Mouse (Mus musculus) left cerebral cortex, postnatal 4 days (tissue): ENCODE data around the gene Arhgef1. TPM values are rescaled to one million over a fixed set of nuclear protein-coding genes. Genes with fewer than 3 reads are reported as not detected.

Experiments
- DNase-seq: peaks from one replicate; pipeline ENCODE4 v3.0.0-alpha.2; 2022
- intact Hi-C: fragments of 180-260 bp; cut with DNase I; formaldehyde crosslinking; loops from one replicate; pipeline ENCODE4 v1.15.1; 2025
- total RNA-seq, 2 experiments: library from RNA; stranded (reverse); gene quantifications; 2 replicates each; pipeline ENCODE4 v1.2.3; 2021

Gene Arhgef1
- total RNA-seq, result 100 to 1,000 TPM; 143 to 147 TPM

- peak; percentile 35 for DNase-seq
- intact Hi-C loops, result no loop called here
Observed at GRCm38 (mm10) chr7:24902630-24903443, at the start of gene Arhgef1. Gene Arhgef1, plus strand, starts transcription at chr7:24902912.

DNA sequence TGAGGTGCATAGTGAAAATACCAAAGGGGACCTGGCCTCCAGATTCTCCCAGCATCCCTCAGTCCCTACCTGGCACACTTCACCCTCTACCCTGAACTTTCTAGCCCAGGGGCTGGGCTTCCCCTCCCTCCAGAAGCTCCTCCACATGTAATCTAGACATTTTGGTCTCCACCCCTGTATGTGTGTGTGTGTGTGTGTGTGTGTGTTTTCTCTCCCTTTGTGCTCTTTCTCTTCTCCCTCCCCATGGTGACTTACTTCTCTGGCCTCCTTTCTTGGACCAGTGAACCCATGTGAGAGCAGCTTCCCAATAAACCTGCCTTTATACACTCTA lies 49.5 kb upstream of the Arhgef1 start:
- DNase-seq, result no peak
- intact Hi-C loops, result no loop called here

GRCm38 (mm10) chr7:24853695-24854094 lies 49.0 kb upstream of the Arhgef1 start:
- intact Hi-C loops, result no loop called here
- DNase-seq, result no peak

DNA sequence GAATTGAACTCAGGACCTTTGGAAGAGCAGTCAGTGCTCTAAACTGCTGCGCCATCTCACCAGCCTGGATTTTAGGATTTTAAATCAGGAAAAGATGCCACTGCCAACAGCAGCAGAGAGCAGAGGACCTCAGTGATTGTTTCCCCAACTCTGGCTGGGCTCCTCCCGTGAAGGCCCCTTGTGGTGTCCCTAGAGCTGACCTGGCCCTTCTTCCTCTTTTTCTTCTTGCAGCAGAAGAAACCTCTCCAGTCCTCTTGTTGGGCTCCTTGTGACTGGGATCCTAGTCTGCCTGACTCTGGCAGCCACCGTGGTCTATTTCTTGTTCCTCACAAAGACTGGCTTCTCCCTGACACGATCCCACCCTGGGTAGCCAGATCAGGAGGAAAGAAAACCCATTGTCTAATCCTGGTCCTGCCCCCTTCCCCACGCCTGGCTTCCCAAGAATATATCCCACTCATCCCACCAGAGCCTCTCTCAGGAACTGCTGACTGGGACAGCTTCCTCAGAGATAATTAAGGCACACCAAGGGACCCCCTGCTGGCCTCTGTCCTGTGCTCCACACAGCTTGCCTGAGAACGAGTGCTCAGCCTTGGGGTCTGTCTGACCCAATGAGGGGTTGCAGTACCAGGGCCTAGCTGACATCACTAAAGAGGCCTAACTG lies 46.1 kb upstream of the Arhgef1 start:
- DNase-seq, result no peak
- intact Hi-C loops, result no loop called here

DNA sequence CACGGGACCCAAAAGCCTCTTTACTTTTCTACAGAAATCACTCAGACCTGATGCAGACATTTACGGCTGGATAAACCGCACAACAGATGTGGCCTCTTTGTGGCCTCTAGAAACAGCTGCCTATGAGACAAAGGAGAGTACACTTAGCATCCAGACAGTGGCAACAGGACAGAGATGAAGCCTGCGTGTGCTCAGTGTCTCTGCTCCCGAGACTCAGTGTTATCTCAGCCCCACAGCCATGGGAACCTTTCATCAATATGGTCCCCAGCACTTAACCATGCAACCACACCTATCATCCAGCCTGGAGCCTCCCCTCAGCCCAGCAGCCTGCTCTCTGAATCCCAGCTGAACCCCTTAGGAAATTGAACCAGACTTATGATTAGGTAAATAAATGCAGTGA lies 43.5 kb upstream of the Arhgef1 start:
- DNase-seq, result no peak
- intact Hi-C loops, result no loop called here

DNA sequence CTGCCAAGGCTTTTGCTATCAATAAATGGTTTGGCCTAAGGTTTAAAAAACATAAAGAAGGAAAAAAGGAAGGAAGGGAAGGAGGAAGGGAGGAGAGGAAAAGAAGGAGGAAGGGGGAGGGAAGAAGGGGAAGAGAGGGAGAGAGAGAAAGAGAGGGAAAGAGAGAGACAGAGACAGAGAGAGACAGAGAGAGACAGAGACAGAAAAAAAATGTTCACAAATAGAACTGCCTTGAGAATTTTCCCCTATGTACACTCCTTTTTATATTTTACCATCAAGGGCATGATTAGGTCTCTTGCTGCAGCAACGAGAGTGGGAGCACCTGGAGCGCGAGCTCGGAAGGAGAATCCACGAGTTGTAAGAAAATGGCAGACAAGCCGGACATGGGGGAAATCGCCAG lies 40.8 kb upstream of the Arhgef1 start, which contains the start of gene Gm9844:
TSS of gene Gm9844 (plus strand) at position 301 of the 400 bp plus-strand sequence.
- intact Hi-C loops, result no loop called here
- no peak for DNase-seq

DNA sequence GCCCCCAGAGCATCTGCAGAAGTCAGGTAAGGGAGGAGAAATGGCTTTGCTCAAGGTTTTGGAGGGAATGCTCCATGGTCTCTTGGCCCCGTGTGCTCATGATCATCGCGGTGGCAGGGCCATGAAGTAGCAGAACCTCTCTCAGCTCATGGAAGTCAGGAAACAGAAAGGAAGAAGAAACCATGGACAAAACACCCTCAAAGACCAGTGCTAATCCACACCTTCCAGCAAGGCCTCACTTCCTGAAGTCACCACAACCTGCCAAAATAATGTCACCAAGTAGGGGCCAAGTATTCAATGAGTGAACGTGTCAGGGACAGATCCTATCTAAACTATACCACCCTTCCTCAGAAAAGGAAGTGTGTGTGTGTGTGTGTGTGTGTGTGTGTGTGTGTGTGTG lies 39.9 kb upstream of the Arhgef1 start:
- intact Hi-C loops, result no loop called here
- DNase-seq, result no peak

DNA sequence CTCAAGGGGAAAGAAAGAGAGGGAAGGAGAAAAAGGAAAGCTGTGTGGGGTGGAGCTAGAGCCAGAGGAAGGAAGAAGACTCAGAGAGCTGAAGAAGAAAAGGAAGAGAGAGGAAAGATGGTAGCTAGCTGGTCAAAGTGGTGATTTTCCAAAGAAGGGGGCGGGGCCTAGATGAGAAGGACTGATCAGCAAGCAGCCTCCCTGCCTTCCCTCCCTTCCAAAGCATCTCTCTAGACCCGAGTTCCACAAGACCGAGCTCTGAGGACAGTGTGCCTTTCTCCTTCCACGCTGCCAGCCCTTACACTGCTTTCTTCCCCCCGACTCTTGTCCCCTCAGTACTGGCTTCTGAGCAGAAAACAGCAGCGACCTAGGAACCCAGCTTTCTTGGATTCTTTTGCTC lies 38.6 kb upstream of the Arhgef1 start:
- DNase-seq, result no peak
- intact Hi-C loops, result no loop called here

GRCm38 (mm10) chr7:24869080-24869479 lies 33.6 kb upstream of the Arhgef1 start:
- intact Hi-C loops, result no loop called here
- no peak for DNase-seq

DNA sequence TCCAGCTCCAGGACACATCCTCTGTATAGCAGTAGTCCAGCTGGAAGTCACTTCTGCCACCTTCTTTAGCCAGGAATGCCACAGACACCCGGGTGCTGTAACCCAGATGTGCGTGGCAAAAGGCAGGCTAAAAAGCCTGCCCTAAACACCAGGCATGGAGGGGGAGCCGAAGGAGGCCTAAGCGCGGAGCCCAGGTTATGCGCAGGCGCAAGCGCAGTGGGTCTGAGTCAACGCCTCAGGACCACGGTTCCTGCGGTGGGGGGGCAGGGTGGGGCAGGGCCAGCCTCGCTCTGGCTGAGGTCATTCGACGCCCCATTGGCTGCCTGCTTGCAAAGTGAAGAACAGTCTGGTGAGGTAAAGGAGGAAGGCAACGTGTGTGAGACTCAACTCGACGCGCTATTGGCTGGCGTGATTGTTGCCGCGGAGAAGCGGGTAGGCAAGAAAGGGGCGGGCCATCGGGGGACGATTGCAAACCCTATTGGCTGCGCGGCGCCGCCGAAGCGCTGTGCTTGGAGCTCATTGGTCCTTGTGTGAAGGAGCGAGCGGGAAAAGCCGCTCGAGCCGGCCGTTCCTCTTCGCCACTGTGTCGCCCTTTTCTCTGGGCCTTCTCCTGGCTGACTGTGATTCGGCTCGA lies 33.1 kb upstream of the Arhgef1 start, which contains the start of the genes Lypd4 and Dmrtc2:
TSS of gene Lypd4 (minus strand) at position 410 of the 634 bp plus-strand sequence.
TSS of gene Dmrtc2 (plus strand) at position 526 of the 634 bp plus-strand sequence.
- intact Hi-C loops, result no loop called here
- DNase-seq, result no peak

DNA sequence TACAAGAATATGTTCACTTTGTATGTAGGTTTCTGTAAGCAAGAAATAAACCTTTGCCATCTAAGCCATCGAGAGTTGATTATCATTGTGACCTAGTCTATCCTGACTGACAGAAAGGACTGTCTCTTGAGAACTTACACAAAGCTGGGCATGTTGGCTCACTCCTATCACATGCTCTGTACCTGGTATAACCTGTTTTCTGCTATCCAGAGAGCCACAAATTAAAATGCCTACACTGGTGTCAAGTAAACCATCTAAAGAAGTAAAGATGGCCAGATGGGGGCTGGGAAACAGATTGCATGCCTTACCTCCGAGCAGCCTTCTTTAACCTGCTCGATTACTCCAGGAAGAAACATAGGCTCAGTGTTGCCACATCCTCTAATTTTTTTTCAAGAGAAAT lies 25.1 kb upstream of the Arhgef1 start:
- intact Hi-C loops, result no loop called here

GRCm38 (mm10) chr7:24879620-24880019 lies 23.1 kb upstream of the Arhgef1 start:
- no peak for DNase-seq
- intact Hi-C loops, result no loop called here

More for the DNA sequence above, 25.1 kb upstream of the Arhgef1 start:
- DNase-seq, result no peak

- intact Hi-C loops, result no loop called here
- no peak for DNase-seq
Observed at GRCm38 (mm10) chr7:24882416-24883199, 20.1 kb upstream of the Arhgef1 start.

DNA sequence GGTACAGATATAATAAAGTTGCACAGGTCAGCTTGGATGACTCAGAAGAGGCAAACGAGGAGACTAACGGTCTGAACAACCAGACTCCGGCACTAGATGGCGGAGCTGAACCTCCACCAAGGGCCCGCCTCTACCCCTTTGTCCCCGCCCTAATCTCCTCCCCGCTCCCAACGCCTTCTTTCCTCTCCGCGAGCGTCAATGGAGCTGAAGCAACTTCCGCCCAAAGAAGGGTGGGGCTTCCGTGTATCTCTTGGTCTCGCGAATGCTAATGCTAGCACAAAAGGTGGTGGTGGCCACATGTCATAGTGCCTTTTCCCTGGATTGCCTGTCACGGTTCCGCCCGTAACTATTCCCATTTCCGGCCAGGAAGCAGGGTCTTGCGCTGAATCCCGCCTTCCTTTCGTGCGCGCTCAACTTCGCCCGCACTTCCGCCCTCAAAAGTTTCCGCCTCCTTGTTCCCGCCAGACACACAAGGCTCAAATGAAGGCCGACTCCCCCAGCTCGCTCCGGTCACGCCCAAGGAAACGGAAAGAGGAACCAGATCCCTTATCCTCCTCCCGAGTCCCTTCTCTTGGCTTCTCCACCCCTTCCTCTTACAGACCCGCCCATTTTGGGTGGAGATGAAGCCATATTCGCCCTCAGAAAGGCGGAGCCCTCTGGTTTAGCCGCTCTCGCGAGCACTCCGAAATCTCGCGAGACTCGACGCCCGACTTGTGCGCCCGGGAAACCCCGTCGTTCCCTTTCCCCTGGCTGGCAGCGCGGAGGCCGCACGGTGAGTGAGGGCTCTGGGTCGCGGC lies 18.6 kb upstream of the Arhgef1 start, which contains the start of gene Rps19:
TSS of gene Rps19 (plus strand) at position 476 of the 797 bp plus-strand sequence.
- intact Hi-C loops, result no loop called here
- peak; percentile 99 for DNase-seq

GRCm38 (mm10) chr7:24884693-24885291 lies 17.9 kb upstream of the Arhgef1 start:
- intact Hi-C loops, result no loop called here
- DNase-seq, result no peak

- intact Hi-C loops, result no loop called here
- DNase-seq, result no peak
Observed at GRCm38 (mm10) chr7:24885468-24886307, 17.0 kb upstream of the Arhgef1 start.

DNA sequence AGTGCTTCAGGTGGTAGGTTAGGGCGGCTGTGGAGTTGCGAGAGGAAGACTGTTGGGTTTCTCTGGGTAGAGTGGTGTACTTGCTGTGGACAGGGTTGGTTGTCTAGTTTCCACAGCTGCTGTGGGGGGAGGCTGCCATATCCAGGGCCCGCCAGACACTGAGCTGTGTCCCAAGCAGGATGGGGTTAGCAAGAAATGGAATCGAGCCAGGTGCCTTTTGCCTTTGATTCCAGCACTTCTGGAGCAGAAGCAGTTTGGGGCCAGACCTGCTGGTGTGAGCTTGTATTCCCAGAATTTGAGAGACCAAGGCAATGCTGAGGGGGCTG lies 16.4 kb upstream of the Arhgef1 start:
- peak; percentile 26 for DNase-seq
- intact Hi-C loops, result no loop called here

- intact Hi-C loops, result no loop called here
Observed at GRCm38 (mm10) chr7:24887096-24887495, 15.6 kb upstream of the Arhgef1 start.

More at GRCm38 (mm10) chr7:24887096-24887495, 15.6 kb upstream of the Arhgef1 start:
- DNase-seq, result no peak
